Mouse (Mus musculus) kidney, adult 9 months (tissue): ENCODE data around the gene Map4k5.
A peak's percentile ranks its signal among the peaks of the same experiment; 100 is the strongest.

Experiments used
- DNase-seq: peaks from one replicate; pipeline ENCODE4 v3.0.0; 2022

Map4k5 gene

GRCm38 (mm10) chr12:69781935-69782650 is 110.9 kb downstream of the Map4k5 start:
- DNase-seq = peak; percentile 98

GRCm38 (mm10) chr12:69781480-69781879 is 111.5 kb downstream of the Map4k5 start:
- peak; percentile 76 for DNase-seq

- DNase-seq = peak; percentile 80
Observed at GRCm38 (mm10) chr12:69777957-69778356, 115.0 kb downstream of the Map4k5 start.

GRCm38 (mm10) chr12:69777341-69777730 is 115.7 kb downstream of the Map4k5 start:
- peak; percentile 68 for DNase-seq

- peak; percentile 75 for DNase-seq
Observed at GRCm38 (mm10) chr12:69776607-69777340, 116.2 kb downstream of the Map4k5 start.

- no peak for DNase-seq
Observed at GRCm38 (mm10) chr12:69768841-69769240, 124.2 kb downstream of the Map4k5 start.

GRCm38 (mm10) chr12:69767476-69768258 is 125.3 kb downstream of the Map4k5 start:
- DNase-seq = no peak

- peak; percentile 89 for DNase-seq
Observed at GRCm38 (mm10) chr12:69766185-69766904, 126.7 kb downstream of the Map4k5 start.

GRCm38 (mm10) chr12:69765543-69765942 is 127.5 kb downstream of the Map4k5 start:
- DNase-seq = peak; percentile 60

- DNase-seq = peak; percentile 57
Observed at GRCm38 (mm10) chr12:69761603-69762002, 131.4 kb downstream of the Map4k5 start.

- no peak for DNase-seq
Observed at GRCm38 (mm10) chr12:69760743-69761406, 132.1 kb downstream of the Map4k5 start.

- DNase-seq = no peak
Observed at GRCm38 (mm10) chr12:69760014-69760413, 133.0 kb downstream of the Map4k5 start.

- no peak for DNase-seq
Observed at GRCm38 (mm10) chr12:69759267-69759885, 133.6 kb downstream of the Map4k5 start.

GRCm38 (mm10) chr12:69758221-69759185 is 134.5 kb downstream of the Map4k5 start:
- peak; percentile 72 for DNase-seq

GRCm38 (mm10) chr12:69757418-69758141 is 135.4 kb downstream of the Map4k5 start:
- DNase-seq = peak; percentile 85

GRCm38 (mm10) chr12:69756015-69756414 is 137.0 kb downstream of the Map4k5 start:
- no peak for DNase-seq

- DNase-seq = no peak
Observed at GRCm38 (mm10) chr12:69753936-69754335, 139.1 kb downstream of the Map4k5 start.
